Mouse (Mus musculus) stomach, embryonic 16.5 days (tissue): ENCODE data around the gene Cxcl14. TPM values are rescaled to one million over a fixed set of nuclear protein-coding genes. Genes with fewer than 3 reads are reported as not detected.
A peak's percentile ranks its signal among the peaks of the same experiment; 100 is the strongest.

Source experiments
- ATAC-seq: fragments of 200-750 bp; cut with Nextera tagmentation; 2 replicates; pipeline ENCODE4 v1.8.0; 2017; ENCODE audit warnings: moderate number of reproducible peaks, moderate TSS enrichment; ENCODE audit not compliant: insufficient read depth, low FRiP score
- H3K27ac ChIP-seq: fragments of 300-500 bp; sonication (generic); 2 replicates; pipeline ENCODE4 v1.5.1; 2014; ENCODE audit warnings: low read length
- H3K27me3 ChIP-seq: fragments of 300-500 bp; sonication (generic); 2 replicates; pipeline ENCODE4 v1.6.1; 2014; ENCODE audit warnings: low read length, control low read depth, mixed read lengths; ENCODE audit not compliant: control insufficient read depth, insufficient read depth
- H3K36me3 ChIP-seq: fragments of 300-500 bp; sonication (generic); 2 replicates; pipeline ENCODE4 v1.6.1; 2014; ENCODE audit warnings: low read length; ENCODE audit not compliant: control insufficient read depth, insufficient read depth
- H3K4me1 ChIP-seq: fragments of 300-500 bp; sonication (generic); 2 replicates; pipeline ENCODE4 v1.6.1; 2014; ENCODE audit warnings: low read length, control low read depth, mixed read lengths; ENCODE audit not compliant: control insufficient read depth, insufficient read depth
- H3K4me2 ChIP-seq: fragments of 300-500 bp; sonication (generic); 2 replicates; pipeline ENCODE4 v1.6.1; 2014; ENCODE audit warnings: low read depth, low read length, mixed read lengths
- H3K4me3 ChIP-seq: fragments of 300-500 bp; sonication (generic); replicated peaks from 2 replicates; pipeline ENCODE4 v1.5.1; 2014; ENCODE audit warnings: mild to moderate bottlenecking, low read length
- H3K9ac ChIP-seq: fragments of 300-500 bp; sonication (generic); 2 replicates; pipeline ENCODE4 v1.6.1; 2014; ENCODE audit warnings: low read length
- H3K9me3 ChIP-seq: fragments of 300-500 bp; sonication (generic); replicated peaks from 2 replicates; pipeline ENCODE4 v1.6.1; 2016; ENCODE audit warnings: low read length, control low read depth; ENCODE audit not compliant: control insufficient read depth
- WGBS: fragments of 180-500 bp; shearing (Covaris S2); extraction: QIAGEN DNeasy Blood & Tissue Kit; methylation state at CpG from one replicate; pipeline ENCODE4 v1.1.7; 2014; 5-methylcytosine and 5-hydroxymethylcytosine counted together
- polyA plus RNA-seq: library from polyadenylated mRNA; unstranded; fragments of >200 nt; fragmentation: Nextera tagmentation; extraction: Ambion mirVana; gene quantifications from 2 replicates; pipeline ENCODE4 v1.2.1, GENCODE M21; 2015

Gene Cxcl14
- 9.9 and 10.2 TPM in 2 replicates for polyA plus RNA-seq

DNA sequence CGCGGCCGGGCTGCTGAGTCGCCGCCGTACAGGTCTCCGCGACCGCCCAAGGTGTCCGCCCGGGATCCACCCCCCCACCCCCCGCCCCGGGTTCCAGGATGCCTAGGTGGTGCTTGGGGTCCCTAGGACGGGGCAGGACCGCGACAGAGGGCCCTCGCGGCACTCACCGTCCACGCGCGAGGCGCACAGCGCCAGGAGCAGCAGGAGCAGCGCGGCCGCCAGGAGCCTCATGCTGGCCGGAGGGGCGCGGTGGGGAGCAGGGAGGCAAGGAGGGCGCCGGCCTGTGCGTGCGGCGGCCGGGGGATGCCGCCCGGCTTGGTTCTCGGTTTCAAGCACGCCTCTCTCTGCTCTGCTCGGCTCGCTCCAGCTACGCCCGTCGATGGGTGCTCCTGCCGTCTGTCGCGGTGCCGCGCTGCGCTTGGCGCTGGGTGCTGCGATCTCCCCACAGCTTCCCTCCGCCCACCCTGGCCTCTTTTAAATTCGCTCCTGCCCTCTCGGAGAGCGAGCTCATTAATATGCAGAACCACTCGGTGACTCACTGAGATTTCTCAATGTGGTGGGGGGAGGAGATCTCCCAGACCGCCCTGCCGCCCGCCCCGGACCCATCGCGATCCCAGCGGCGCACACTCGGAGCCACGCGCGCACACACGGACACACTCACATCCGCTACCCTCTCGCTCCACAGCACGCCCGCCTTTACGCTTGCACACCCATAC, at the start of gene Cxcl14:
Gene Cxcl14, minus strand, starts transcription at position 609 of the 716 bp plus-strand sequence.
- WGBS = under 1% methylated on average over 76 of the region's 76 CpGs
- Histone ChIP-seq H3K9ac (peak within 1 kb of the TSS; percentile 69), H3K36me3 (no peaks in the 10 kb centered on the region), H3K9me3 (no peaks in the 10 kb centered on the region; the same call in 1 of the 2 replicates), H3K27ac (no peak within 1 kb of the TSS), H3K4me1 (peaks cover 7% of the 10 kb centered on the region), H3K4me2 (peak within 1 kb of the TSS; percentile 79), H3K27me3 (peaks cover 67% of the 10 kb centered on the region), H3K4me3 (peak within 1 kb of the TSS; percentile 52)
- ATAC-seq = peak; percentile 37; the same call in 1 of the 2 replicates

DNA sequence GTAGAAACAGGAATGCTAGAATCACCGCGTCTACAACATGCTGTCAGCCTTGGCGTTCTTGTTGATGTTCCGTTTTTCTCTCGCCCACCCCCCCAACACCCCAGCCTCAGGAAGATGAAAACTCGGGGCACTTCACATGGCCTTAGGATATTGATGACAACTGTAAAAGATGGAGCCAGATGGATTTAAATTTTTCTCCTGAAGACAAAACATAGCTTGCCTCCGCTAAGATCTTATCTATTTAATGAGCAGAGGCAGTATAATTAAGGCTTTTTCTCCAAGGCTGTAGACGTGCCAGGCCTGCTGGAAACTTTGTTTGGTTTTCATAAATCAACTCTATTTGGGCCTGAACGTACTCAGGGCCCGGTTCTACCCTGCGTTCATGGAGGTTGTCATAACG, 48.0 kb upstream of the Cxcl14 start:
- Histone ChIP-seq H3K4me2 (no peak overlapping the region), H3K27me3 (no peaks in the 10 kb centered on the region), H3K4me3 (no peak overlapping the region), H3K9me3 (no peaks in the 10 kb centered on the region), H3K27ac (no peak overlapping the region), H3K36me3 (no peaks in the 10 kb centered on the region), H3K9ac (no peak overlapping the region), H3K4me1 (no peaks in the 10 kb centered on the region)
- no peak for ATAC-seq
- WGBS = 66% methylated on average over 12 of the region's 12 CpGs

DNA sequence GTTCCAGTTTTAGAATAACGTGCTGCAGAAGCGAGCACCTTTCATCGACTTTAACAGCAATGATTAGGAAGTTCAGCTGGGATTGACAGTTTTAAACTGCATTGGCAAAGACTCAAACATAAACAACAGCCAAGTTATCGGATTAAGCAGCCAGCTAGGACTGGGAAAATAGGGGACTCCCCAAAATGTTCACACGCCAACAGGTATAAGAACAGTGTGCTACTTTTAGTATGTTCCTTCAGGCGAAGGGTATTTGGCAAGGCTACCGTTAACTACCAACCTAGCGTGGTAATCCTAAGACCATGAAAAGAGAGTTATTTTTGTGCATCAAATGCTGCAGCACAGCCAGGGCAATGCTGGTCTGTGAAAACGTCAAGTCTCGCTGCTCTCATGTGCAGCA, 46.1 kb upstream of the Cxcl14 start:
- H3K4me3 ChIP-seq = no peak overlapping the region
- 68% methylated on average over 10 of the region's 10 CpGs for WGBS
- H3K36me3 ChIP-seq = no peaks in the 10 kb centered on the region
- no peak overlapping the region for H3K9ac ChIP-seq
- no peak overlapping the region for H3K27ac ChIP-seq
- no peak overlapping the region for H3K4me2 ChIP-seq
- H3K27me3 ChIP-seq = no peaks in the 10 kb centered on the region
- no peaks in the 10 kb centered on the region for H3K4me1 ChIP-seq
- H3K9me3 ChIP-seq = no peaks in the 10 kb centered on the region
- no peak for ATAC-seq

DNA sequence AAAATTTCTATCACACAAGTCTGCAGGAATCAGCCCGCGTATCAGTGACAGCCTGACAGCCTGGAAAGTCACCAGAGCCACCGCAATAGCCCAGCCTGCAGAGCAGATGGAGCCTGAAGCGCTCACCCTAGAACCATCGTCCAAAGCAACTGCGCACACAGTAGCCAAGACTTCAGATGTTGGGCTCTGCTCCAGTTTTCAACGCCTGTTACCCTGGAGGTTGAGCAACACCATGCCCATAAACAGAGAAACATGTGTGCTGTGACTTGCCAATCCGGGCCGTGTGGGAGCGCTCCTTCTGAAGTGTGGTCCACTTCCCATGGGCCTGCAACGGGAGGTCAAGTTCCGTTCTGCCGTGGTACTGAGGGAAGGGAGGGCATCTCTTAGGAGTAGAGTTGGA, 44.2 kb upstream of the Cxcl14 start:
- Histone ChIP-seq H3K27me3 (no peaks in the 10 kb centered on the region), H3K36me3 (no peaks in the 10 kb centered on the region), H3K9ac (no peak overlapping the region), H3K9me3 (no peaks in the 10 kb centered on the region), H3K27ac (no peak overlapping the region), H3K4me3 (no peak overlapping the region), H3K4me2 (no peak overlapping the region), H3K4me1 (no peaks in the 10 kb centered on the region)
- 85% methylated on average over 13 of the region's 13 CpGs for WGBS
- ATAC-seq = no peak

DNA sequence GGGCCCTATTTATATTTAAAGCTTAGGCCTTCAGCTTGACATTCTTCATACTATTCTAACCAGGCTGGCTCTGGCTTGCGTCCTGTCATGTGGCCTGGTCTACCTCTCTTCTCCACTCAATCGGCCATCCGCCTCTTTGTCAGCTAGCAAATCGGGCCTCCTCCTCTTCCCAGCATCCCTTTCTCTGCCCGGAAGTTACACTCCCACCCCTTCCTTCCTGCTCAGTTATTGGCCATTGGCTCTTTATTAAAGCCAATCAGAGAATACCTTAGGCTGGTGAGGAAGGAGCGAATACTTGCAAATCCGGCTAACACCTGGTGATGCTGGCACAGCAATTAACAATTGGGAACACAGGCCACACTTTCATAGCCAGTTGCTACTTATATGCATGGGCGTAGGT, 43.5 kb upstream of the Cxcl14 start:
- H3K4me1 ChIP-seq = no peaks in the 10 kb centered on the region
- no peak overlapping the region for H3K27ac ChIP-seq
- H3K36me3 ChIP-seq = no peaks in the 10 kb centered on the region
- no peak overlapping the region for H3K4me3 ChIP-seq
- H3K9me3 ChIP-seq = no peaks in the 10 kb centered on the region
- H3K9ac ChIP-seq = no peak overlapping the region
- H3K4me2 ChIP-seq = no peak overlapping the region
- no peak for ATAC-seq
- no peaks in the 10 kb centered on the region for H3K27me3 ChIP-seq
- WGBS = 72% methylated on average over 8 of the region's 8 CpGs

DNA sequence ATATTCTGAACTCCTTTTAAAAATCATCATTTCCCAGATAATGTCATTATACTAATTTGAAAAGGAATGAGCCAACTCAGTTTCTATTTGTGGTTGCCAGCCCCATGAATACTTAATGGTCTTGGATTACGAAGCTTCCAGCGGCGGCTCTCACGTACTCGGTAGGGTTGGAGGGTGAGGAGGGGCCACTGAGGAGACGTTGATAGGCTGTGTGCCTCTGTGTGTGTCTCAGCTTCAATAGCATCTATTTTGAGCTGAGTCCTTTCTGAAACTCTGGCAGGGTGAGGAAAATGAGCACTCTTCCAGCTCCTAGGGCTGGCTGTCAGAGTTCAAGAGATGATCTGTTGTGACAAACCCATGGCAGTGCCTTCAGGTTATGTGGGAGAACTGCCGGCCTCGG, 40.6 kb upstream of the Cxcl14 start:
- Histone ChIP-seq H3K36me3 (no peaks in the 10 kb centered on the region), H3K27ac (no peak overlapping the region), H3K4me1 (no peaks in the 10 kb centered on the region), H3K9me3 (no peaks in the 10 kb centered on the region), H3K4me2 (no peak overlapping the region), H3K27me3 (no peaks in the 10 kb centered on the region), H3K4me3 (no peak overlapping the region), H3K9ac (no peak overlapping the region)
- ATAC-seq = no peak
- 58% methylated on average over 8 of the region's 8 CpGs for WGBS

DNA sequence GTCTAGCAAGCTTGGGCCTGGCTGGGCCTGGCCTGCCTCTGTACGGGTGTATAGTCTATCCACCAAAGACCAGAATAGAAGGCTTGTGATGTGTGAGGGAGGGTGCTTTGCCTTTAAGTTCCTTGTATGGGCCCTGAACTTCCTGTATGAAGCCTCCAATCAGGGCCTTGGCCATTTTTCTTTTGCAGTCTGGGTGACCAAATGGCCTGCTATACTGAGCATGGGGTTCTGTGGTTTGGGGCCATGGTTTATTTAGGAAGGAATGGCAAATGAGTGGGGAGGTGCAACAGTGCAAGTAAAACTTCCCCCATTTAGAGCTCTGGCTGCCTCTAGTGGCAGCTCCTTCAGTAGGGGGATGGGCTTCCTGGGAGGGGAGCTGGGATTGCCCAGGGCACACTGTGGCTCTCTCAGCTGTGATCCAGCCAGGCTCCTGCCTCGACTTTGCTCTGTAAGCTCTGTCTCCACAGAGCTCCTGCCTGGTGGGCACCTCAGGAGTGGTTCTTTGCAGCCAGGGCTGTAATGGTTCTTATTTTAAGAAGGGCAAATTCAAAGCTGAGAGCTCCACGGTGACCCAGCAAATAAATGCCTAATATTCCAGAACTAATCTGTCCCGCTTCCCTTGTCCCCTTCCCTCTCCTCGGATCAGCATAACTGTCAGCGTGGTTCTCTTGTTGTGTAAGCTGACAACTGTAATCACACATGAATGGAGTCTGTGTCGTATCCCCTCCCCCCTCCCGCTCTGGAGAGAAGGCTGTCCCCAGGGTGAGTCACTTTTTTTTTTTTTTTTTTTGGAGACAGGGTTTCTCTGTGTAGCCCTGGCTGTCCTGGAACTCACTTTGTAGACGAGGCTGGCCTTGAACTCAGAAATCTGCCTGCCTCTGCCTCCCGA, 38.7 kb upstream of the Cxcl14 start:
- Histone ChIP-seq H3K36me3 (no peaks in the 10 kb centered on the region), H3K4me2 (no peak overlapping the region), H3K9me3 (no peaks in the 10 kb centered on the region), H3K9ac (no peak overlapping the region), H3K4me1 (no peaks in the 10 kb centered on the region), H3K4me3 (no peak overlapping the region), H3K27ac (no peak overlapping the region), H3K27me3 (no peaks in the 10 kb centered on the region)
- WGBS = 63% methylated on average over 10 of the region's 10 CpGs
- ATAC-seq = no peak

DNA sequence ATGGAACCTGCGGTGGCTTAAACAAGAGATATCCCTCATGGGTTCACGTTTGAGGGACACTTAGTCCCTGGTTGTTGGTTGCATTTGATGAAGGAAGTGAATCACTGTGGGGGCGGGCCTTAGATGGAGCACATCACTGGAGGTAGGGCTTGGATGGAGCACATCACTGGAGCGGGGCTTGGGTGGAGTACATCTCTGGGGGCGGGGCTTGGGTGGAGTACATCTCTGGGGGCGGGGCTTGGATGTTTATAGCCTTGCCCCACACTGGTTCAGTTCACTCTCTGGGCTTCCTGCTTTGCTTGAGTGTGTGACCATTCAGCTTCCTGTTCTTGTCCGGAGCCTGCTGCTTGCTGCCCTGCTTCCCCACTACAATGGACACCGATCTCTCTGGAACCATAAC, 37.9 kb upstream of the Cxcl14 start:
- Histone ChIP-seq H3K27ac (no peak overlapping the region), H3K27me3 (no peaks in the 10 kb centered on the region), H3K9ac (no peak overlapping the region), H3K36me3 (no peaks in the 10 kb centered on the region), H3K9me3 (no peaks in the 10 kb centered on the region), H3K4me2 (no peak overlapping the region), H3K4me3 (no peak overlapping the region), H3K4me1 (no peaks in the 10 kb centered on the region)
- ATAC-seq = no peak
- WGBS = 83% methylated on average over 8 of the region's 8 CpGs

DNA sequence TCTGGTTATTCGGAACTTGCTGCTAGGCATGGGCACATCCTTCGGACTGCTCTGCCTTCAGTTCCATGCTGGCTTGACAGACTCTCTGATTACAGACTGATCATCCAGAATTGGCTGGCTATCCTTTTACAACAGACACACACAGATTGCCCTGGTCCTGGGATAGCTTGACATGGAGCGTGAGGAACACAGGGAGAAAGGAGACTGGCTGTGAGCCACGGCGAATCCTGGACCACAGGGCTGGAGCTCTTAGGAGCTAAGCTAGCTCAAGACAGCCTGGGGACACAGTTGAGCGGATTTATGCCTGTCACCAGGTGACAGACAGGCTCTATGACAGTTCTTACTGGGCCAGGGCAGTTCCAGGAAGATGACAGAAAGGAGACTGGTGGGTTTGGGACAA, 36.0 kb upstream of the Cxcl14 start:
- WGBS = 83% methylated on average over 6 of the region's 6 CpGs
- Histone ChIP-seq H3K4me2 (no peak overlapping the region), H3K9ac (no peak overlapping the region), H3K27me3 (no peaks in the 10 kb centered on the region), H3K4me1 (no peaks in the 10 kb centered on the region), H3K4me3 (no peak overlapping the region), H3K36me3 (no peaks in the 10 kb centered on the region), H3K9me3 (no peaks in the 10 kb centered on the region), H3K27ac (no peak overlapping the region)
- no peak for ATAC-seq
